Mouse (Mus musculus) Patski (cell line): ENCODE measurements at regions not wholly inside any gene's neighbourhood (a gene's known extent, or its start where the extent isn't known, plus 50 kb on each side); places are given as distances from the start of the nearest gene placed in this dataset.

ENCODE experiments used
- ATAC-seq: fragments of 100-300 bp; one replicate; pipeline ENCODE4 v1.8.0; 2021
- CTCF ChIA-PET: fragments of 350-600 bp; sonication (Branson Sonifier 250); formaldehyde crosslinking; loops from one replicate; lab custom pipeline; 2022; ENCODE audit warnings: inconsistent platforms; lab: Charles Lee
- POLR2A ChIA-PET: fragments of 350-600 bp; sonication (Branson Sonifier 250); formaldehyde crosslinking; loops from one replicate; lab custom pipeline; 2022; ENCODE audit warnings: antibody characterized with exemption, inconsistent platforms; lab: Charles Lee
- DNase-seq: peaks from one replicate; pipeline ENCODE4 v3.0.0-alpha.2; 2011; ENCODE audit warnings: low read depth, low spot score
- H3K27me3 ChIP-seq: fragments of 371-371 bp; one replicate; pipeline ENCODE4 v1.5.1; 2021
- CTCF ChIP-seq: fragments of 100-300 bp; IDR thresholded peaks from one replicate; pipeline ENCODE4 v1.5.1; 2021
- in situ Hi-C: fragments of 300-500 bp; cut with MboI; formaldehyde crosslinking; loops from 3 replicates; pipeline ENCODE4 v1.11.1; 2018; ENCODE audit warnings: low pct_unique_long_range_greater_than_20kb, mixed read lengths

DNA sequence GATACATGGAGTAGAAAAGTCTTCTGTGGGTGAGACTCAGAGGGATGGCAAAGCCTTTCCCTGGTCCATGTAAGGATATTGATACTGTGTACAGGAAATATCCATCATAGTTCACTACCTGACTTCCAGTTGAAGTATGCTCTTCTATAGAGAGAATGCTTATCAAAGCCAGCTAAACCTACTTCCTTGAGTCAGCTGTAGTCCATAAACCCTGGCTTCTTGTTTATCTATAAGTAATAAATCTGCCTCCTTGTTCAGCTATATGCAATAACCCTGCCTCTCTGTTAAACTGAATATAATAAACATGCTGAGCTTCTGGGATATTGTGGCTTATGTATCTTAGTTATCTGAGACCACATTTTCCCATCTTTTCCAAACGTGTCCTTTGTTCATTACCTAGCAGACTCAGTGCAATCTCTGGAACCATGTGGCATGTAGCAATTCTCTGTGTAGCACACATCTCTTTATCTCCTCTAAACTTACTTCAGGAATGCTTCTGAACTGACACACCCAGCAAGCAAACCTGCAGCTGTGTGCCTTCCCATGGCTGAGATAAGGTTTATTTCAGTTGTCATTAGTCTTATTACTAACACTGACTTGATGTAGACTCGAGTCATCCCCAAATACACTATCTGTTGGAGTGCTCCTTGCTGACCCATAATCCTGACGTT lies 694.9 kb upstream of the Map3k7 start:
- ATAC-seq (no peak), DNase-seq (no peak)
- CTCF ChIA-PET: no interaction called here
- no peaks in the 10 kb centered on the region for H3K27me3 ChIP-seq
- POLR2A ChIA-PET: interaction anchor here (0.6 kb wide), 1 partner anchor 202 kb away, joined by 3 read pairs; no protein-coding TSS in a partner anchor
- TF ChIP-seq CTCF: no peak
- in situ Hi-C loops: no loop called here

DNA sequence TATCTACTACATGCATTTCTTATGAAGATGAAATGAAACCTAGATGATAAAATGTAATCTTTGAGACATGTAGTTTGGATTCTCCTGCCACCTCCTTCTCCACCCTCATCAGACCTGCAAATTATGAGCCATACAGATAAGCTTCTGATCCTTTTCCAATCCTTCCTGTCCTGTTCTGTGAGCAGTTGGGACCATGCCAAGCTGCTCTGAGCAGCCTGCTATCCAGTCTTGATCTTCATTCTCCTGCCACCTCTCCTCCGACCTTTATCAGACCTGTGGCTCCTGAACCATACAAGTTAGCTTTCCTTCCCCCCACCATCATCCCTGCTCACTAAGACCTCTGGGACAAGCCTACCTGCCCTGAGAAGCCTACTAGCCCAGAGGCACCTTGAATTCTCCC lies 689.8 kb upstream of the Map3k7 start:
- no peaks in the 10 kb centered on the region for H3K27me3 ChIP-seq
- no peak for TF ChIP-seq CTCF
- ATAC-seq (no peak), DNase-seq (no peak)
- in situ Hi-C loops: no loop called here
- ChIA-PET CTCF (no interaction called here), POLR2A (no interaction called here)

DNA sequence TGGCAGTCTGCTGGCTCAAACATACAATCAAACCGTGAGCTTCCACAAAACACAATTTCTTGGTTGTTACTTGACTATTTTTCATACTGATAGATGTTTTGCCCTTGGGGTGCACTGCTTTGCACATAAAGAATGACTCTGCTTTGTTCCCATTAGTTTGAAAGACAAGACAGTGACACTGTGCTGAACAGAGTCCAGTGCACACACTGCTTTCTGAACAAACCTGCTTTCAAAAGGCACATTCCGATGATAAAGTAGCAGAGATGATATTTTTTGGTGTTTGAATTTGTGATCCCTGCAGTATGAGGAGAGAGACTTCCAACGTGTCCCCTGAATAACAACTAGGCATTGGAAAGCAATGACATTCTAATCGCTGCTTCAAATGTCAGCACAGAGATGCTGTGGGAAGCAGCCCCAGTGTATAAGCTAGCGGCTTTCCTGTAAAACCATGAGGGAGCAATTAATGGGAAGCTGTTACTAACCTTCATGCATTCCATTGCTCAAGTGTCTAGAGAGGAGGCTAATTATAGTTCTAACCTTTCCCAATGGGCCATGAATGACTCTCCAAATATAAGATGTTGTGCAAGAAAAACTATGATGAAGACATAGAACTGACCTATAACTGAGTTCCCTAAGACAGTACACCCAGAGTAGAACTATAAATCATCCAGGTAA lies 673.5 kb upstream of the Map3k7 start:
- no peak for DNase-seq
- CTCF ChIA-PET: no interaction called here

DNA sequence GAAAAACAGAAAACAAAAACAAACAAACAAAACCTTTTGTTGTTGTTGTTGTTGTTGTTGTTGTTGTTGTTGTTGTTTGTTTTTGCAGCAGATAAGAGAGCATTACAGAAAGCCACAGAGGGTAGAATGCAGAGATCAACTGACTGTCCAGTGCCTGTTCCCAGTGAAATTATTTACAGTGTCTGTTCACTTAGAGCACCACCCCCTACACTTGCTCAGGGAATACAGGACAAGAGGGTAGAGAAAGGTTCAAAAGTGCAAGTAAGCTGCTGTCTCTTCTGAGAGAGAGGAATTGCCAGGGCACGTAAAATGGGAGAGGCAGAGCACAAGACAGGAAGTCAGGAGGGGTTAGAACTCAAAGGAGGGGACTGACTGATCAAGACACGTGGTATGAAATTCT lies 670.1 kb upstream of the Map3k7 start:
- ATAC-seq (no peak), DNase-seq (no peak)
- in situ Hi-C loops: no loop called here
- POLR2A ChIA-PET: no interaction called here
- no peak for TF ChIP-seq CTCF
- no peaks in the 10 kb centered on the region for H3K27me3 ChIP-seq
- CTCF ChIA-PET: no interaction called here

More for the DNA sequence above, 673.5 kb upstream of the Map3k7 start:
- TF ChIP-seq CTCF: no peak
- no peaks in the 10 kb centered on the region for H3K27me3 ChIP-seq
- ATAC-seq: no peak
- in situ Hi-C loops: no loop called here
- POLR2A ChIA-PET: no interaction called here

DNA sequence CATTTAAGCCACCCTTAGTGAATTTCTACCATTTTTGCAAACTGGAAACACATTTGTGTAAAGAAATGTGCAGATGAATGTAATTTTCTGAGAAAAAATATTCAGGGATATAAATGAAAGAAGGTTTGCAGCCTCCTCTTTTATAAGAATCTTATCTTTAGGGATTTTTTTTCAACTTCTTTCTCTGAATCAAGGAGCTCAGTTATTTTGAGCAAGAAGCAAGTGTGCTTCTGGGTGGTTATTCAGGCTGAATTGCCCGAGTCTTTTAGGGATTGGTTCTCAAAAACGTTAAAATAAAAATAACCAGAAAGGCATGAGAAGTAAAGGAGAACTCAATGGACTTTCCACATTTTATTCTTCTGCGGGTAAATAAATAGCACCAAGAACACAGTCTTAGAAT lies 666.0 kb upstream of the Map3k7 start:
- in situ Hi-C loops: no loop called here
- ATAC-seq (no peak), DNase-seq (no peak)
- POLR2A ChIA-PET: no interaction called here
- CTCF ChIA-PET: no interaction called here
- H3K27me3 ChIP-seq: no peaks in the 10 kb centered on the region
- no peak for TF ChIP-seq CTCF

DNA sequence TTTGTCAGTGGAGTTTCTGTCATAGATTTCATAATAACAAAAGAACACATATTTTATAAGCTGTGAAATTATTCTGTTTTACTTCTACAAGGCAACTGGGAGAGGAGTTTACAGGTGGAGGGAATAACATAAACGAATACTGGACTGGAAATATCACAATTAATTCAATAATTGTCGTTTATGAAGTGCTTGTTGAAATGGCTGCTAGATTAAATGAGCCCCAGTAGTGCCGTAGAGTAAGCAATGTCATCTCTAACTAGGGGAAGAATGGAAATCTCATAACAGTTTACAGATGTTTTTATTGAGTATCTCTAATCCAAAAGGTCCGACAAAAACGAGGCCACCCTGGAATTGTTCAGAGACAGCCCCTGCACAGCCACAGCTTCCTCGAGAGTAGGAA lies 644.6 kb upstream of the Map3k7 start:
- TF ChIP-seq CTCF: no peak
- in situ Hi-C loops: no loop called here
- POLR2A ChIA-PET: no interaction called here
- DNase-seq (no peak), ATAC-seq (no peak)
- H3K27me3 ChIP-seq: no peaks in the 10 kb centered on the region
- CTCF ChIA-PET: no interaction called here

DNA sequence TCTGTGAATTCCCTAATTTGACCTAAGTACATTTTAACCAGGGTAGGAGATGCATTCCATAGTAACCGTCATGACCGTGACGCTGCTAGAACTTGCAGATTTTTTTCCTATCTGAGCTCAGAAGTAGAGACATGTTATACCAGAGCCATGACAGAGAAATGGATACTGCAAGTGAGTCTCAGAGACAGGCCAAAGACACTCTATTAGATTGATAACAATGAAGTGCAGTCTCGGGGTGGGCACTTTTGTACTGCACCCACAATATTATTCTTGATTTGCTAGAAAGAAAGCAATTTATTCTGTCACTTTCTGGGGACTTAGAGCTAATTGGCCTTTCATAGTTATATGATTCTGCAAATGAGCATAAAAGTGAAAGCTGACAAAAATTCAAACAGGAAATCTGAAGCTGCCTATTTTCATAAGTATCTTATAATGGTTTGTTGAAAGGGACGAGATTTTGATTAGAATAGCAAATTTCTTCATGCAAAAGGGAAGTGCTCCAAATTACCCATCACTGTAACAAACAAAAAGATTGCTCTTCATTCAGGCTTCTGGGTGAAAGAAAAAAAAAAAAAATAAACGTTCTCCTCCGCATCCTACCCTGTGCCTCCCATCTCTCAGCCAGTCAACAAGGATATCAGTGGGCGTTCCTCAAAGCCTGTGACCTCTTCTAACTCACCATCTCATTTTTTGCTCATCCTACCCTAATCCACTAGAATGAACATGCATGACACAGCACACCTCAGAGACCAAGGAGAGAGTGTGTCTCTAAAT lies 643.0 kb upstream of the Map3k7 start:
- no peak for TF ChIP-seq CTCF
- no peaks in the 10 kb centered on the region for H3K27me3 ChIP-seq
- DNase-seq: no peak
- in situ Hi-C loops: no loop called here
- CTCF ChIA-PET: interaction anchor here (1.5 kb wide), 1 partner anchor 98 kb away, joined by 4 read pairs; no protein-coding TSS in a partner anchor
- ATAC-seq: no peak
- POLR2A ChIA-PET: no interaction called here

DNA sequence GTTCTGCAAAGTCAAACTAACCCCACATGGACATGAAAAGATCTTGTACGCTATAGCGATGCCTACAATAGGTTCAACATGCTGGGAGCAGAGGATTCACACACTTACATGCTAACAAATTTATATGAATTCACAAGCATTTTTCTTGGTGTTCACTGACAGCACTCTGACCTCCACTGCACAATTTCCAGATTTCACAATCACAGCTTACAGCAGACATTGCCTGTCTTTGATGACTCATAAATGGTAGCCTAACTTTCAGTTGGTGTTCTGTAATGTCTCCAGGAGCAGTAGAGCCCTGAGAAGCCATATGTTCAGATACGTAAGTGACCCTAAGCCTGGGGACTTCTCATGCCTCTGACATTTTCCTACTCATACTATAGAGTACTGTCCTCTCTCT lies 640.1 kb upstream of the Map3k7 start:
- H3K27me3 ChIP-seq: no peaks in the 10 kb centered on the region
- in situ Hi-C loops: no loop called here
- CTCF ChIA-PET: no interaction called here
- POLR2A ChIA-PET: no interaction called here
- ATAC-seq: no peak
- no peak for DNase-seq
- TF ChIP-seq CTCF: no peak

DNA sequence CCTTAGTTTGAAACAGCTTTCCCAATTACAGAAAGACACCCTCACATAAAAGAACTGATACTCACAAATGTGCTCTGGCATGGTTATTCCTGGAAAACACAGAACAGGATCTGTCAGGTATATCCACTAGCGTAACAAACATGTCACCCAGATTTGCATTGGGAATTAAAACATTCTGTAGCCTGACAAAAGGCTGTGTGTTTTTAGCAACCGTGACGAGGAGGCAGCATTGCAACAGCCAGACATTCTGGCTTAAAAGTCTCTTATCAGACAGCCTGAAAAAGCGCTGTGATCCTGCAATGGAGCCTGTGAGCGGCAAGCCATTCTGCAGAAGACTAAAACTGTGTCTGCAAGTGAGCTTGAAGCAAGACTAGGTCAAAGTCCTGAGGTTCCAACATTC lies 635.1 kb upstream of the Map3k7 start:
- CTCF ChIA-PET: no interaction called here
- in situ Hi-C loops: no loop called here
- DNase-seq: no peak
- POLR2A ChIA-PET: no interaction called here
- H3K27me3 ChIP-seq: peaks cover 4% of the 10 kb centered on the region
- ATAC-seq: no peak
- no peak for TF ChIP-seq CTCF

DNA sequence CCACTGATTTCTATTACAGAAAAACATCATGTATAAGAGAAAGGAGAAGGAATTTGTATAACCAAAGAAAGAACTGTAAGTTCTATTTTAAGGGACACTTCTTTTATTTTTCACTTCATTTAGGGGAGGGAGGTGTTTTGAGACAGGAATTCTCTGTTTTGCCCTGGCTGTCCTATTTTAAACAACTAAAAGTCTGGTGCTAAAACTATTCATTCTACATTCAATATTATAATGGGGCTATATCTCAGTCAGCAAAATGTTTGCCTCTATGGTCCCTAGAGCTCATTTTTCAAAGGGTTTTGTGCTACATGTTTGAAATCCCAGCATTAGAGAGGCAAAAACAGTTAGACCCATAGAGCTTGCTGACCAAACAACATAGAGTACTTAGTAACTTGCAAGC lies 632.8 kb upstream of the Map3k7 start:
- TF ChIP-seq CTCF: no peak
- ATAC-seq (no peak), DNase-seq (no peak)
- in situ Hi-C loops: no loop called here
- H3K27me3 ChIP-seq: peaks cover 4% of the 10 kb centered on the region
- POLR2A ChIA-PET: no interaction called here
- CTCF ChIA-PET: no interaction called here

DNA sequence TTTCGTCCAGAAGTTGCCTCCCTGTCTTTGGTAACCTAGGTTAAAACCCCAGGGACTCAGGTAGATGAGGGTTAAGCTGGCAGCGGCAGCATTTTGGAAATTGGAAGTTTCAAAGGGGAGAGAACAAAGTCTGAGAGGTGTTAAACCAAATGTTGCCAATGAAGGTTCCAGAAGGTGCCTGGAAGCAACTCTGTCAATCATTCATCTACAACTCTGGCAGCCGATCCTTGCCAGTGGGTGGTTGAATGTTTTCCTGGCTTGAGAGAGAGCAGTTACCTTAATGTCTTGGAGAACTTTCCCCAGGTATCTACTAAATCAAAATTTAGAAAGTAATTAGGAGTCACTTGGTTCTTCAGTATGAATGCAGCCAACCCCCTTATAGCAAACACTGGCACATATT lies 628.2 kb upstream of the Map3k7 start:
- no peak for TF ChIP-seq CTCF
- ATAC-seq: no peak
- H3K27me3 ChIP-seq: no peaks in the 10 kb centered on the region
- ChIA-PET CTCF (no interaction called here), POLR2A (no interaction called here)
- in situ Hi-C loops: no loop called here
- DNase-seq: no peak
